Mouse (Mus musculus): ENCODE results near the gene Scg3.

DNA sequence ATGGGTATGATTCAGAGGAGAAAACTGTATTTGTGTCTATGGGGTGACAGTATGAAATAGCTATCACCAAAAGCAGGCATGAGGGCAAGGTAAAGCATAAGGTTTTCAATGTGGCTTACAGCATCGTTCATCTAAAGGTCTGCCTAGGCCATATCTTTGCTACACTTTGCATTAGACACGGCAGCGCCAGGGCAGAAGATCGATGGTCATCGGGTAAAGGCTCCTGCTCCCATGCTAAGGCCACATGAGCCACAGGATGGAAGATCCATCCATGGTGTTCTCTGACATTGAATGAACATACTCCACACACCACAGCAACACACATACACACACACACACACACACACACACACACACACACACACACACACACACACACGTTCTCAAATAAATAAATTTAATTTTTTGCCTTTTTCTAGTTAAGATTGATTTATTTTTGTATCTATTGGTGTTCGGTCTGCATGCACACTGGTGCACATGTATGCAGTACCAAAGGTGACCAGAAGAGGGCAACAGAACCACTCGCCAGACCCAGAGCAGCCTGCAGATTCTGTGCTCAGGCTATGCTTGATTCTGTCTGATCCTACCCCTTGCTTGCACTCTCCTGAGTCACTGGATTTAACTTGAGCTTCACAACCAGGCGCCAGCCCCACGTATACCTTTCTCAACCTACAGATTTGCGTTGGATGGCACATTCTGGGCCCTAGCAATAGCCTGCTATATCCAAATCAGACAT, 36.3 kb upstream of the Scg3 start:
- TF ChIP-seq GATA1 (IDR thresholded peaks at IDR 0.05; ENCODE audit: low read length) (no peak), TAL1 (IDR thresholded peaks at IDR 0.05; ENCODE audit: low read length) (no peak)
